In genomic region chr12:107221276-107221970, GRCm38 (mm10) we compare ENCODE assay signal across 23 mouse cellular contexts.
A peak's percentile ranks its signal among the peaks of the same experiment; 100 is the strongest.
DNase-seq lines count a peak whose midpoint lies in the region; ATAC-seq and TF ChIP-seq lines count a peak whose summit lies in the region.
"Had no signal": no experiment of that assay in that cellular context is flagged by ENCODE, and none has a peak within 500 bp of the region (broad histone marks: within the 10 kb centered on the region; RNA-seq: fewer than 3 reads in every experiment).

No protein-coding gene starts in this region.

- TF ChIP-seq CTCF in lung, embryonic 14.5 days (IDR thresholded peaks at IDR 0.05; ENCODE audit: low read depth), result no peak
- no peak for TF ChIP-seq CTCF in lung, adult 2 months (IDR thresholded peaks at IDR 0.05; ENCODE audit: insufficient read depth, low read length)

- no peak for TF ChIP-seq POLR2A in lung, adult 2 months (IDR thresholded peaks at IDR 0.05; ENCODE audit: borderline replicate concordance, extremely low read depth, low read depth, low read length)

- H3K4me2 ChIP-seq in lung, embryonic 14.5 days, result no peak overlapping the region
- no peak overlapping the region for H3K4me2 ChIP-seq in intestine, embryonic 15.5 days (replicated peaks)
- no peak overlapping the region for H3K4me2 ChIP-seq in stomach, embryonic 15.5 days
- H3K4me2 ChIP-seq: embryonic facial prominence, embryonic 12.5 days; forebrain, embryonic 13.5 days; heart, embryonic 13.5 days; hindbrain, embryonic 13.5 days; liver, embryonic 12.5 days; lung, embryonic 15.5 days; midbrain, embryonic 11.5 days had no signal

- no peak overlapping the region for H3K9ac ChIP-seq in lung, embryonic 14.5 days
- H3K9ac ChIP-seq in intestine, embryonic 15.5 days, result no peak overlapping the region
- no peak overlapping the region for H3K9ac ChIP-seq in stomach, embryonic 15.5 days
- H3K9ac ChIP-seq: embryonic facial prominence, embryonic 12.5 days; forebrain, embryonic 13.5 days; heart, embryonic 13.5 days; hindbrain, embryonic 13.5 days; liver, embryonic 12.5 days; lung, embryonic 15.5 days had no signal

- DNase-seq in heart, adult 11 months, result peak; percentile 42
- DNase-seq in heart, postnatal 4 days, result no peak
- peak; percentile 6 for DNase-seq in lung, embryonic 14.5 days
- DNase-seq in lung, adult 2 months, result no peak
- DNase-seq in right cerebral cortex, postnatal 10 days (ENCODE audit: low spot score in 2 of 2), result no peak
- DNase-seq in left cerebral cortex, postnatal 14 days (ENCODE audit: low spot score in 2 of 2), result no peak
- DNase-seq: adrenal gland, postnatal 25 days; cerebellum, adult 9-11 months; gastrocnemius, postnatal 10 days; heart, adult 18-20 months; heart, postnatal 14 days; left cerebral cortex, postnatal 4 days had no signal

- H3K9me3 ChIP-seq in lung, embryonic 14.5 days (ENCODE audit: low read depth, low read length), result no peaks in the 10 kb centered on the region
- H3K9me3 ChIP-seq in intestine, embryonic 15.5 days, result no peaks in the 10 kb centered on the region
- no peaks in the 10 kb centered on the region for H3K9me3 ChIP-seq in stomach, embryonic 15.5 days
- H3K9me3 ChIP-seq: embryonic facial prominence, embryonic 12.5 days; forebrain, embryonic 13.5 days; heart, embryonic 13.5 days; hindbrain, embryonic 13.5 days; liver, embryonic 12.5 days; lung, embryonic 15.5 days had no signal

- intact Hi-C loops in left cerebral cortex, postnatal 14 days (cut with DNase I), result no loop called here

- no peaks in the 10 kb centered on the region for H3K27me3 ChIP-seq in lung, embryonic 14.5 days (ENCODE audit: insufficient read depth, low read length)
- no peaks in the 10 kb centered on the region for H3K27me3 ChIP-seq in intestine, embryonic 15.5 days (replicated peaks)
- H3K27me3 ChIP-seq in stomach, embryonic 15.5 days (replicated peaks), result no peaks in the 10 kb centered on the region
- H3K27me3 ChIP-seq: embryonic facial prominence, embryonic 12.5 days; forebrain, embryonic 13.5 days; hindbrain, embryonic 13.5 days; liver, embryonic 12.5 days; lung, embryonic 15.5 days had no signal

- no peaks in the 10 kb centered on the region for H3K4me1 ChIP-seq in lung, embryonic 14.5 days (ENCODE audit: insufficient read depth)
- H3K4me1 ChIP-seq in lung, adult 2 months (ENCODE audit: control insufficient read depth, insufficient read depth, low read length), result no peaks in the 10 kb centered on the region
- H3K4me1 ChIP-seq in intestine, embryonic 15.5 days (replicated peaks), result no peaks in the 10 kb centered on the region
- H3K4me1 ChIP-seq in stomach, embryonic 15.5 days, result peaks cover 4% of the 10 kb centered on the region; the same call in 1 of the 2 replicates
- H3K4me1 ChIP-seq: heart, embryonic 13.5 days; liver, embryonic 12.5 days; lung, embryonic 15.5 days had no signal

- no peak overlapping the region for H3K27ac ChIP-seq in lung, embryonic 14.5 days (ENCODE audit: low read depth)
- no peak overlapping the region for H3K27ac ChIP-seq in intestine, embryonic 15.5 days
- H3K27ac ChIP-seq in stomach, embryonic 15.5 days, result peak overlapping the region; percentile 40; the same call in 1 of the 2 replicates
- H3K27ac ChIP-seq: embryonic facial prominence, embryonic 12.5 days; forebrain, embryonic 13.5 days; heart, embryonic 13.5 days; hindbrain, embryonic 13.5 days; left cerebral cortex, adult 2 months; liver, embryonic 12.5 days; lung, embryonic 15.5 days had no signal

- no peak overlapping the region for H3K4me3 ChIP-seq in lung, embryonic 14.5 days (ENCODE audit: low read depth, low read length)
- no peak overlapping the region for H3K4me3 ChIP-seq in lung, adult 2 months (replicated peaks; ENCODE audit: extremely low read depth, low read depth, low read length)
- H3K4me3 ChIP-seq in intestine, embryonic 15.5 days (replicated peaks), result no peak overlapping the region
- no peak overlapping the region for H3K4me3 ChIP-seq in stomach, embryonic 15.5 days (replicated peaks)
- H3K4me3 ChIP-seq: embryonic facial prominence, embryonic 12.5 days; erythroblast, embryonic 14.5 days; forebrain, embryonic 13.5 days; heart, embryonic 13.5 days; hindbrain, embryonic 13.5 days; left cerebral cortex, adult 2 months; liver, embryonic 12.5 days; lung, embryonic 15.5 days had no signal

- no peaks in the 10 kb centered on the region for H3K36me3 ChIP-seq in lung, embryonic 14.5 days (ENCODE audit: insufficient read depth)
- no peaks in the 10 kb centered on the region for H3K36me3 ChIP-seq in intestine, embryonic 15.5 days
- H3K36me3 ChIP-seq in stomach, embryonic 15.5 days, result no peaks in the 10 kb centered on the region
- H3K36me3 ChIP-seq: embryonic facial prominence, embryonic 12.5 days; heart, embryonic 13.5 days; hindbrain, embryonic 13.5 days; liver, embryonic 12.5 days; lung, embryonic 15.5 days had no signal

- WGBS in lung, embryonic 14.5 days, result 61% methylated on average over 7 of the region's 7 CpGs
- 63% methylated on average over 7 of the region's 7 CpGs for WGBS in lung, adult 2 months
- 71% methylated on average over 7 of the region's 7 CpGs for WGBS in intestine, embryonic 15.5 days
- WGBS in stomach, embryonic 15.5 days, result 70% methylated on average over 7 of the region's 7 CpGs

- ATAC-seq in lung, embryonic 14.5 days (ENCODE audit: insufficient read depth), result no peak
- peak; percentile 65 for ATAC-seq in intestine, embryonic 15.5 days
- ATAC-seq in stomach, embryonic 15.5 days (ENCODE audit: insufficient read depth, low FRiP score, low read depth), result peak; percentile 85
- ATAC-seq: forebrain, embryonic 13.5 days; liver, embryonic 12.5 days had no signal

Comparison
In these comparisons a context has a peak if more than half of its experiments do, and no peak if none do; other contexts are left out.
1. DNase-seq: peak in heart, adult 11 months (single experiment) and lung, embryonic 14.5 days (single experiment); none in heart, postnatal 4 days (single experiment), lung, adult 2 months (single experiment), right cerebral cortex, postnatal 10 days (0 of 2) and left cerebral cortex, postnatal 14 days (0 of 2).